Mouse (Mus musculus) C2C12 (cell line): ENCODE measurements at regions not wholly inside any gene's neighbourhood (a gene's known extent, or its start where the extent isn't known, plus 50 kb on each side); places are given as distances from the start of the nearest gene placed in this dataset.
"Not testable (repeated sequence)": the region's sequence is repeated elsewhere in the genome, so short reads cannot be mapped to it uniquely, and the experiment has no call there.

Source experiments
- H3K27me3 ChIP-seq: one replicate; pipeline ENCODE4 v1.6.1; 2011; ENCODE audit not compliant: control insufficient read depth, insufficient read depth, insufficient read length
- H3K36me3 ChIP-seq: one replicate; pipeline ENCODE4 v1.6.1; 2011; ENCODE audit not compliant: control insufficient read depth, insufficient read depth
- H3K4me3 ChIP-seq: one replicate; pipeline ENCODE4 v1.5.1; 2011; ENCODE audit warnings: mild to moderate bottlenecking, control low read depth; ENCODE audit not compliant: poor library complexity, insufficient read depth, severe bottlenecking
- H3K79me2 ChIP-seq: one replicate; pipeline ENCODE4 v1.6.1; 2011; ENCODE audit not compliant: control insufficient read depth, insufficient read depth
- H3K79me3 ChIP-seq: one replicate; pipeline ENCODE4 v1.6.1; 2011; ENCODE audit warnings: low read depth, control low read depth
- H3ac ChIP-seq: one replicate; pipeline ENCODE3; 2011; ENCODE audit warnings: low read depth; ENCODE audit not compliant: control insufficient read depth, insufficient read length
- CEBPB ChIP-seq: IDR thresholded peaks from one replicate; pipeline ENCODE4 v1.6.1; 2011; ENCODE audit warnings: low read depth, mild to moderate bottlenecking, control low read depth, moderate library complexity
- CTCF ChIP-seq: IDR thresholded peaks from one replicate; pipeline ENCODE4 v1.5.1; 2011; ENCODE audit not compliant: control insufficient read depth, insufficient read depth, insufficient read length
- FOSL1 ChIP-seq: IDR thresholded peaks from one replicate; pipeline ENCODE4 v1.8.0; 2011; ENCODE audit warnings: mild to moderate bottlenecking, low read length; ENCODE audit not compliant: poor library complexity, insufficient read depth, severe bottlenecking
- MAX ChIP-seq: IDR thresholded peaks from one replicate; pipeline ENCODE4 v1.6.1; 2011; ENCODE audit warnings: mild to moderate bottlenecking, control low read depth
- MYOD1 ChIP-seq: IDR thresholded peaks from one replicate; pipeline ENCODE4 v1.6.1; 2011; ENCODE audit warnings: low read depth; ENCODE audit not compliant: control insufficient read depth, insufficient read length
- MYOG ChIP-seq: IDR thresholded peaks from one replicate; pipeline ENCODE4 v1.6.1; 2011; ENCODE audit not compliant: control insufficient read depth, insufficient read length; ENCODE audit errors: extremely low read depth
- USF1 ChIP-seq: IDR thresholded peaks from one replicate; pipeline ENCODE4 v1.6.1; 2011; ENCODE audit warnings: low read depth, mild to moderate bottlenecking, control low read depth, moderate library complexity

- TF ChIP-seq CTCF (no peak), FOSL1 (no peak), CEBPB (no peak), USF1 (no peak), MYOG (no peak), MYOD1 (no peak), MAX (no peak)
- Histone ChIP-seq H3K27me3 (no peaks in the 10 kb centered on the region), H3K79me2 (no peaks in the 10 kb centered on the region), H3K4me3 (no peak overlapping the region), H3K36me3 (no peaks in the 10 kb centered on the region), H3ac (no peak overlapping the region), H3K79me3 (no peaks in the 10 kb centered on the region)
Observed at GRCm38 (mm10) chr2:18509317-18509716, 116.7 kb upstream of the Dnajc1 start.

GRCm38 (mm10) chr2:18473361-18473771 is 80.7 kb upstream of the Dnajc1 start:
- H3ac ChIP-seq, result no peak overlapping the region
- no peak overlapping the region for H3K4me3 ChIP-seq
- no peaks in the 10 kb centered on the region for H3K79me3 ChIP-seq
- H3K79me2 ChIP-seq, result no peaks in the 10 kb centered on the region
- no peaks in the 10 kb centered on the region for H3K36me3 ChIP-seq
- H3K27me3 ChIP-seq, result no peaks in the 10 kb centered on the region
- TF ChIP-seq USF1, result peak; percentile 46
- TF ChIP-seq CTCF, result no peak

- H3K4me3 ChIP-seq, result no peak overlapping the region
- H3K36me3 ChIP-seq, result no peaks in the 10 kb centered on the region
- no peak for TF ChIP-seq CEBPB
- TF ChIP-seq MAX, result no peak
- no peak for TF ChIP-seq MYOG
- TF ChIP-seq CTCF, result no peak
- no peak for TF ChIP-seq MYOD1
- no peak for TF ChIP-seq FOSL1
- TF ChIP-seq USF1, result no peak
- H3K27me3 ChIP-seq, result no peaks in the 10 kb centered on the region
- no peaks in the 10 kb centered on the region for H3K79me2 ChIP-seq
- H3ac ChIP-seq, result no peak overlapping the region
- no peaks in the 10 kb centered on the region for H3K79me3 ChIP-seq
Observed at GRCm38 (mm10) chr2:18460901-18461300, 68.3 kb upstream of the Dnajc1 start.

DNA sequence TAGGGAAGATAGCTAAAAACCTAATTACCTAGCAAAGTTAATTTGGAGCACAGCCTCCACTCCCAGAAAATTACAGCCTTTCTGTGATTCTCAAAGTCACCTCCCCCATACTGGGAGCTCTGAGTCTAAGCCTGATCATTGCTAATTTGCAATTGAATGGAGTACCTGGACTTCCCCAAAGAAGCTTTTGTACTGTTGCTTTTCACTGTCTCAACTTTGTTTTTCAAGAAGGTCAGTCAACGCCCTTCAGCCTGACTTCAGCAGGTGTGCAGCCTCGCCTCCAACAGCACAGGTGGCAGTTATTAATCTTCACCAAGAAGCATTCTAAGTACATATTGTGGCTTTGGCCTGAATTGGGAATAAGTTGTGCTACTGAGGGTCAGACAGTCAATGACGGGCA is 67.7 kb upstream of the Dnajc1 start:
- not testable (repeated sequence) for H3K4me3 ChIP-seq, H3K79me2 ChIP-seq, H3K27me3 ChIP-seq, H3K79me3 ChIP-seq, H3ac ChIP-seq, H3K36me3 ChIP-seq

DNA sequence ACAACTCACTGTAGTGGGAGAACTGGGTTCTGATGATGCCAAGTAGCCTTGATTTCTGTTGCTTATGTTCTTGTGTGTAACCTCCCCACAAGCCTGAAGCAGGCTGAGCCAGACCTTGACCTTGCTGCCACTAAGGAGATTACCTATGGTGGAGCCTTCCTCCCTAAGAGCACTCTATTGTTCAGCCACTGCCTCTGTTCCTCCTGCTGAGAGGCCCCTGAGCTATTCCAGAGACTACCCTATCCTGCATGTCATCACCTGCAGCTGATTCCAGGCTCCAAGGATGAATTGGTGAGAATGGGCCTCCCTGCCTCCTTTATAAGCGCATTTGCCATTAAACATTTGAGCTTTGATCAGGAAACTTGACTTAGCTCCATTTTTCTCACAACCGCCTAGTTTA is 60.8 kb upstream of the Dnajc1 start:
- not testable (repeated sequence) for H3K27me3 ChIP-seq, H3K79me2 ChIP-seq, H3K36me3 ChIP-seq, H3K4me3 ChIP-seq, H3ac ChIP-seq, H3K79me3 ChIP-seq

GRCm38 (mm10) chr2:18445809-18446208 is 53.2 kb upstream of the Dnajc1 start:
- Histone ChIP-seq H3K27me3 (no peaks in the 10 kb centered on the region), H3K79me2 (no peaks in the 10 kb centered on the region), H3K4me3 (no peak overlapping the region), H3K36me3 (no peaks in the 10 kb centered on the region), H3ac (no peak overlapping the region), H3K79me3 (no peaks in the 10 kb centered on the region)
- TF ChIP-seq CEBPB, result no peak
- no peak for TF ChIP-seq MYOD1
- TF ChIP-seq FOSL1, result no peak
- no peak for TF ChIP-seq MAX
